Mouse (Mus musculus): ENCODE data around the gene Kcmf1. TPM values are rescaled to one million over a fixed set of nuclear protein-coding genes. Genes with fewer than 3 reads are reported as not detected.
A peak's percentile ranks its signal among the peaks of the same experiment; 100 is the strongest.

Kcmf1 gene
- polyA plus RNA-seq, 1 experiment from 2014 or later, result 23.8 TPM

GRCm38 (mm10) chr6:72902254-72902990 is 2.6 kb upstream of the Kcmf1 start:
- no peak overlapping the region for H3K4me3 ChIP-seq (ENCODE audit: low read length)
- no peaks in the 10 kb centered on the region for H3K36me3 ChIP-seq (ENCODE audit: control insufficient read depth, insufficient read depth, low read length)
- WGBS, result 74% methylated on average over 6 of the region's 6 CpGs
- no peak overlapping the region for H3K4me2 ChIP-seq (ENCODE audit: low read depth, low read length)
- H3K9ac ChIP-seq (ENCODE audit: low read depth, low read length), result no peak overlapping the region
- H3K27me3 ChIP-seq (replicated peaks; ENCODE audit: control insufficient read depth, insufficient read depth, low read length), result no peaks in the 10 kb centered on the region
- no peak for ATAC-seq
- H3K4me1 ChIP-seq (ENCODE audit: control insufficient read depth, insufficient read depth, low read length), result peaks cover 10% of the 10 kb centered on the region; the same call in 1 of the 2 replicates
- H3K9me3 ChIP-seq (ENCODE audit: control insufficient read depth, low read length), result no peaks in the 10 kb centered on the region
- peak overlapping the region; percentile 14 for H3K27ac ChIP-seq (ENCODE audit: low read length)

- ATAC-seq, result no peak
- Histone ChIP-seq H3K4me1 (ENCODE audit: control insufficient read depth, insufficient read depth, low read length) (peaks cover 10% of the 10 kb centered on the region; the same call in 1 of the 2 replicates), H3K27me3 (replicated peaks; ENCODE audit: control insufficient read depth, insufficient read depth, low read length) (no peaks in the 10 kb centered on the region), H3K4me2 (ENCODE audit: low read depth, low read length) (peak overlapping the region; percentile 78), H3K27ac (ENCODE audit: low read length) (peak overlapping the region; percentile 100), H3K9me3 (ENCODE audit: control insufficient read depth, low read length) (no peaks in the 10 kb centered on the region), H3K36me3 (ENCODE audit: control insufficient read depth, insufficient read depth, low read length) (no peaks in the 10 kb centered on the region), H3K9ac (ENCODE audit: low read depth, low read length) (peak overlapping the region; percentile 99; the same call in 1 of the 2 replicates), H3K4me3 (ENCODE audit: low read length) (peak overlapping the region; percentile 98)
- 57% methylated on average over 7 of the region's 7 CpGs for WGBS
These were observed 1.2 kb upstream of the Kcmf1 start for GRCm38 (mm10) chr6:72900952-72901351.

GRCm38 (mm10) chr6:72899201-72899780 is 488 bp downstream of the Kcmf1 start:
- under 1% methylated on average over 49 of the region's 85 CpGs for WGBS
- H3K4me3 ChIP-seq (ENCODE audit: low read length), result peak overlapping the region; percentile 98
- no peaks in the 10 kb centered on the region for H3K9me3 ChIP-seq (ENCODE audit: control insufficient read depth, low read length)
- H3K4me1 ChIP-seq (ENCODE audit: control insufficient read depth, insufficient read depth, low read length), result peaks cover 12% of the 10 kb centered on the region
- peak overlapping the region; percentile 99 for H3K9ac ChIP-seq (ENCODE audit: low read depth, low read length)
- H3K27me3 ChIP-seq (replicated peaks; ENCODE audit: control insufficient read depth, insufficient read depth, low read length), result no peaks in the 10 kb centered on the region
- H3K36me3 ChIP-seq (ENCODE audit: control insufficient read depth, insufficient read depth, low read length), result no peaks in the 10 kb centered on the region
- peak overlapping the region; percentile 100 for H3K27ac ChIP-seq (ENCODE audit: low read length)
- peak; percentile 68 for ATAC-seq
- H3K4me2 ChIP-seq (ENCODE audit: low read depth, low read length), result peak overlapping the region; percentile 61

DNA sequence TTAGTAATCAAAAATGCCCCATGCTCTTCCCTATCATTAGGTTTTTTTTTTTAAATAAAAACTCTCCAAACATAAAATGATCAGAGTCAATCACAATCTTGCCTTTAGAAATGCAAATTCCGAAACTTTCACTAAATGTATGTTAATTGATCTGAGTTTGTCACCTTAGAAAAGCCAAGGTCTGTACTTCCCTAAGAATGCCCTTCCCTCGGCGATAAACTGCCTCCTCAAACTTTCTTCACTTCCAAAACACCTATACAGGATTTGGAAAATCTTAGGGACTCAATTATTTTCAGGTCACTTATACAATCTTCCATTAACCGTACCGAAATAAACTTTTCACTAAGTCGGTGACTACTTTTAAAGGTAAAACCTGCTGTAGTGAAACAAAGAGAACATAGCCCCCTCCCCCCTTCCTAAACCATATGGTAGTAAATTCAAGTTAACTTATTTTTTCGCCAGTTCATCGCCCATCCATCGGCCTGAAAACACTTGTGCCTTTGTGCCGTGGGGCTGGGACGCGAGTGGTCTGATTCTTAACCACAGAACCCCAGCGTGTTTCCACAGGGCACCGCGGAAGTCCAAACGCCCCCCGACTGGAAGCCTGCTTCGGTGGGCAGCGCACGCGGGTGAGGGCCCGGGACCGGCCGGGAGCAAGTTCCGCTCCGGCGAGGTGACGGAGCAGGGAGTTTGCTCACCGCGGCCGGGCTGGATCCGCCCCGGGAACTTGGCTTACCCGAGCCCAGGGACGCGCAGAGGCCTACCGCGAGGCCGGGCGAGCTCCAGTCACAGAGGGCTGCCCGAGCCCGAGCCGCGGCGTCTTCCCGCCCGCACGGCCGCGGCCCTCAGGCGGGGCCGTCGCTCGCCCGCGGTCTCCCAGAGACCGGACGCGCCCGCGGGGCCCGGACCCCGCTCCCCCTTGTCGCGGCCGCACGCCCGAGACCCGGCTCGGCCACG is 1.3 kb downstream of the Kcmf1 start:
- H3K4me2 ChIP-seq (ENCODE audit: low read depth, low read length), result peak overlapping the region; percentile 61
- H3K27ac ChIP-seq (ENCODE audit: low read length), result peak overlapping the region; percentile 100
- ATAC-seq, result peak; percentile 47
- no peaks in the 10 kb centered on the region for H3K27me3 ChIP-seq (replicated peaks; ENCODE audit: control insufficient read depth, insufficient read depth, low read length)
- H3K4me1 ChIP-seq (ENCODE audit: control insufficient read depth, insufficient read depth, low read length), result peaks cover 13% of the 10 kb centered on the region
- no peaks in the 10 kb centered on the region for H3K36me3 ChIP-seq (ENCODE audit: control insufficient read depth, insufficient read depth, low read length)
- peak overlapping the region; percentile 99 for H3K9ac ChIP-seq (ENCODE audit: low read depth, low read length)
- H3K9me3 ChIP-seq (ENCODE audit: control insufficient read depth, low read length), result no peaks in the 10 kb centered on the region
- peak overlapping the region; percentile 98 for H3K4me3 ChIP-seq (ENCODE audit: low read length)
- under 1% methylated on average over 68 of the region's 71 CpGs for WGBS

DNA sequence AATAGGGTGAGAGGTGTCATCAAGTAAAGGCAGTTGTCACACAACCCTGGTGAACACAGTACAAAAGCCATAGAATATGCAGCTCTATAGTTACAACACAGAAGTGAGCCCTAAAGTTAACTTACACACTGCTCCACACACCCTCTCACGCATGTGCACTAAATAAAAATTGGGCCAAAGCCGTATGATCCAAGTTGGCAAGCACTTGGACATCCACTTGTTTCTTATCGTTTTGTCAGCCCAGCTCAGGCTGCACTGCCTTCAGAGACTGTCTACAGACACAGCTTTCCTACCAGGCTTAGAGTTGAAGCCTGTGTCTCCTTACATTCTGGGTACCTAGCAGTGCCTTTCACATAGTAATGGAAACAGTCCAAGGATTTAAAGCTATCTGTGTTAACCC is 4.8 kb downstream of the Kcmf1 start:
- Histone ChIP-seq H3K27me3 (replicated peaks; ENCODE audit: control insufficient read depth, insufficient read depth, low read length) (no peaks in the 10 kb centered on the region), H3K4me1 (ENCODE audit: control insufficient read depth, insufficient read depth, low read length) (peaks cover 7% of the 10 kb centered on the region), H3K36me3 (ENCODE audit: control insufficient read depth, insufficient read depth, low read length) (no peaks in the 10 kb centered on the region), H3K4me3 (ENCODE audit: low read length) (no peak overlapping the region), H3K4me2 (ENCODE audit: low read depth, low read length) (no peak overlapping the region), H3K9ac (ENCODE audit: low read depth, low read length) (no peak overlapping the region), H3K27ac (ENCODE audit: low read length) (no peak overlapping the region), H3K9me3 (ENCODE audit: control insufficient read depth, low read length) (no peaks in the 10 kb centered on the region)
- ATAC-seq, result no peak
- WGBS, result 55% methylated on average over 3 of the region's 3 CpGs

DNA sequence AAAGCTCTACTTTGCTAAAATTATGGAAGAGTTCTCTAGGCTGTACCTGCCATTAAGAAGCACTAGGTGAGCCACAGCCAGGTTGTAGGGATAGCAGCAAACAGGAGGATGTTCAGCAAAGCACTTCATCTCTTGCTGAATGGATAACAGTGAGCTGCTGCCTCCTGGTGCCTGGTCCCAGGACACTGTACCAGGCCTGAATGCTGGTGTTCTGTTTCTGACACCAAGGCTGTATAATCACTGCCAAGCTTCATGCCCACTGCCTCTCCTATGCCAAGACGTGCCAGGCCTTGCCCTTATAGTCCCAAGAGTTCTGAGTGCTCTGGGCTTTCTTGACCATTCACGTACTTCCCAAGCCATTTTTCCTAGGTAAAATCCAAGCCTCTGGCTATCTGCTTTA is 8.5 kb downstream of the Kcmf1 start:
- no peak overlapping the region for H3K4me3 ChIP-seq (ENCODE audit: low read length)
- WGBS, result 91% methylated on average over 2 of the region's 2 CpGs
- H3K4me2 ChIP-seq (ENCODE audit: low read depth, low read length), result no peak overlapping the region
- 0 out of 2 replicates have a peak, but pooled peaks cover 3% of the 10 kb centered on the region for H3K36me3 ChIP-seq (ENCODE audit: control insufficient read depth, insufficient read depth, low read length)
- H3K27ac ChIP-seq (ENCODE audit: low read length), result no peak overlapping the region
- peaks cover 13% of the 10 kb centered on the region for H3K4me1 ChIP-seq (ENCODE audit: control insufficient read depth, insufficient read depth, low read length)
- H3K9me3 ChIP-seq (ENCODE audit: control insufficient read depth, low read length), result no peaks in the 10 kb centered on the region
- H3K27me3 ChIP-seq (replicated peaks; ENCODE audit: control insufficient read depth, insufficient read depth, low read length), result no peaks in the 10 kb centered on the region
- no peak overlapping the region for H3K9ac ChIP-seq (ENCODE audit: low read depth, low read length)
- no peak for ATAC-seq

DNA sequence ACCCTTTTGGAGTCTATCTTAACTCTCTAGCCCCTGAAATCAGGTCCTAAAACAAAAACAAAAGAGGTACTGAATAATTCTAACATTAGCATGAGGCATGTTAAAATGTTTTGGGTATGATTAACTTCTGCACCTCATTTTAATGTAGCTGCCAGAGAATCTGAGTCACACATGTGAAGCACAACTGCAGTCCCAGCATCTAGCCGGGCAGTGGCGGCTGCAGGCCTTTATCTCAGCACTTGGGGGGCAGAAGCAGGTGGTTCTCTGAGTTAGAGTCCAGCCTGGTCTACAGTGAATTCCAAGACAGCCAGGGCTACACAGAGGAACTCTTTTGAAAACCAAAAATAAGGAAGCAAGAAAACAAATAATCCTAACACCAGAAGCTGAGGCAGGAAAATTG is 11.1 kb downstream of the Kcmf1 start:
- 87% methylated on average over 2 of the region's 2 CpGs for whole genome bisulfite sequencing

DNA sequence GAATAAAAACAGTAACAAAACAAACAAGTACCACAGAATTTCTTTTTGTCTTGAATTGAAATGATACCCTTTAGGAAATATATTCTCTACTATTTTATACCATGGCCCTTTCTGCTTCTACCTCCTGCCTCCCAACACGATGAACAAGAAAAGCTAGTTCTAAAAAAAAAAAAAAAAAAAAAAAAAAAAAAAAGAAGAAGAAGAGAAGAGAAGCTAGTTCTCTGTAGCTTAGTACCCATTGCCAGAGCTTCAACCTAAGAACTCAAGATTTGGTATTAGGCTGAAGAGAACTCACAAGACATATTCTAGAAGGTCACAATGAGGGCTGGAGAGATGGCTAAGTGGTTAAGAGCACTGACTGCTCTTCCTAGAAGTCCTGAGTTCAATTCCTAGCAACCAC is 14.5 kb downstream of the Kcmf1 start:
- WGBS, result 60% methylated on average over 1 of the region's 1 CpGs
- Histone ChIP-seq H3K27ac (ENCODE audit: low read length) (no peak overlapping the region), H3K4me2 (ENCODE audit: low read depth, low read length) (no peak overlapping the region), H3K9me3 (ENCODE audit: control insufficient read depth, low read length) (no peaks in the 10 kb centered on the region), H3K36me3 (ENCODE audit: control insufficient read depth, insufficient read depth, low read length) (0 out of 2 replicates have a peak, but pooled peaks cover 3% of the 10 kb centered on the region), H3K27me3 (replicated peaks; ENCODE audit: control insufficient read depth, insufficient read depth, low read length) (no peaks in the 10 kb centered on the region), H3K9ac (ENCODE audit: low read depth, low read length) (no peak overlapping the region), H3K4me3 (ENCODE audit: low read length) (no peak overlapping the region), H3K4me1 (ENCODE audit: control insufficient read depth, insufficient read depth, low read length) (peaks cover 28% of the 10 kb centered on the region)
- ATAC-seq, result no peak

More for the DNA sequence above, 11.1 kb downstream of the Kcmf1 start:
- H3K36me3 ChIP-seq (ENCODE audit: control insufficient read depth, insufficient read depth, low read length), result 0 out of 2 replicates have a peak, but pooled peaks cover 3% of the 10 kb centered on the region
- H3K4me3 ChIP-seq (ENCODE audit: low read length), result no peak overlapping the region
- no peak for ATAC-seq
- no peak overlapping the region for H3K9ac ChIP-seq (ENCODE audit: low read depth, low read length)
- H3K27ac ChIP-seq (ENCODE audit: low read length), result no peak overlapping the region
- no peaks in the 10 kb centered on the region for H3K9me3 ChIP-seq (ENCODE audit: control insufficient read depth, low read length)
- H3K27me3 ChIP-seq (replicated peaks; ENCODE audit: control insufficient read depth, insufficient read depth, low read length), result no peaks in the 10 kb centered on the region
- no peak overlapping the region for H3K4me2 ChIP-seq (ENCODE audit: low read depth, low read length)
- H3K4me1 ChIP-seq (ENCODE audit: control insufficient read depth, insufficient read depth, low read length), result peaks cover 14% of the 10 kb centered on the region

DNA sequence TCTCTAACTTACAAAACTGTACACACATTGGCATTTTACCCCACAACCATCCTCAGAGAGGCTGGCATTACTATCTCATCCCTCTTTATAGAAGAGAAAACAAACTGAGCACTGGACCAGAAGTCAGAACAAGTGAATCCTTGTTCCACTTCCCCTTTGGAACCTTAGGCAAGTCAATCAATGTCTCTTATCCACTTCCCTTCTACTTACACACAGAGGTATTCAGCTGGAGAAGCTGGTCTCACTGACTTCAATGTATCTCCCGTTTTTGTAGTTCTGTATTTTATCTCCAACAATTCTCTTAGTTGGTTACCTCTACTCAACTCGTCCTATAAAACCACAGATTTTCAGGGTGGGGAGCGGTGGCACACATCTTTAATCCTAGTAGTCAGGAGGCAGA is 15.0 kb downstream of the Kcmf1 start:
- Histone ChIP-seq H3K27me3 (replicated peaks; ENCODE audit: control insufficient read depth, insufficient read depth, low read length) (no peaks in the 10 kb centered on the region), H3K4me3 (ENCODE audit: low read length) (no peak overlapping the region), H3K4me2 (ENCODE audit: low read depth, low read length) (no peak overlapping the region), H3K9ac (ENCODE audit: low read depth, low read length) (no peak overlapping the region), H3K36me3 (ENCODE audit: control insufficient read depth, insufficient read depth, low read length) (0 out of 2 replicates have a peak, but pooled peaks cover 3% of the 10 kb centered on the region), H3K27ac (ENCODE audit: low read length) (no peak overlapping the region), H3K9me3 (ENCODE audit: control insufficient read depth, low read length) (no peaks in the 10 kb centered on the region), H3K4me1 (ENCODE audit: control insufficient read depth, insufficient read depth, low read length) (peaks cover 28% of the 10 kb centered on the region)
- ATAC-seq, result no peak
- 80% methylated on average over 3 of the region's 3 CpGs for WGBS

All from intestine, embryonic 16.5 days (tissue).